Mouse (Mus musculus) hindbrain, postnatal 0 days (tissue): Measurements from ENCODE around the gene Samd14. TPM values are rescaled to one million over a fixed set of nuclear protein-coding genes. Genes with fewer than 3 reads are reported as not detected.

Source experiments
- ATAC-seq: fragments of 200-750 bp; cut with Nextera tagmentation; 2 replicates; pipeline ENCODE4 v1.8.0; 2017; ENCODE audit warnings: mild to moderate bottlenecking, moderate TSS enrichment, moderate library complexity
- DNase-seq: peaks from one replicate; pipeline ENCODE4 v3.0.0-alpha.2; 2015; ENCODE audit warnings: low spot score
- H3K27ac ChIP-seq: fragments of 300-500 bp; sonication (generic); 2 replicates; pipeline ENCODE4 v1.5.1; 2014; ENCODE audit warnings: mild to moderate bottlenecking
- H3K27me3 ChIP-seq: fragments of 300-500 bp; sonication (generic); 2 replicates; pipeline ENCODE4 v1.6.1; 2014; ENCODE audit warnings: low read length, mixed read lengths; ENCODE audit not compliant: insufficient read depth
- H3K36me3 ChIP-seq: fragments of 300-500 bp; sonication (generic); 2 replicates; pipeline ENCODE4 v1.6.1; 2014; ENCODE audit warnings: low read length, mixed read lengths; ENCODE audit not compliant: insufficient read depth
- H3K4me1 ChIP-seq: fragments of 300-500 bp; sonication (generic); 2 replicates; pipeline ENCODE4 v1.6.1; 2014; ENCODE audit warnings: antibody characterized with exemption, low read length, mixed read lengths; ENCODE audit not compliant: insufficient read depth
- H3K4me2 ChIP-seq: fragments of 300-500 bp; sonication (generic); 2 replicates; pipeline ENCODE4 v1.6.1; 2014; ENCODE audit warnings: low read depth, mild to moderate bottlenecking, low read length, moderate library complexity, mixed read lengths
- H3K4me3 ChIP-seq: fragments of 300-500 bp; sonication (generic); 2 replicates; pipeline ENCODE4 v1.5.1; 2014; ENCODE audit warnings: low read length
- H3K9ac ChIP-seq: fragments of 300-500 bp; sonication (generic); replicated peaks from 2 replicates; pipeline ENCODE4 v1.6.1; 2014; ENCODE audit warnings: mild to moderate bottlenecking, low read length, moderate library complexity, mixed read lengths
- H3K9me3 ChIP-seq: fragments of 300-500 bp; sonication (generic); 2 replicates; pipeline ENCODE4 v1.6.1; 2016; ENCODE audit warnings: low read length, mixed read lengths
- CTCF ChIP-seq: IDR thresholded peaks from 2 replicates; pipeline ENCODE4 v1.5.1; 2016; ENCODE audit warnings: antibody characterized with exemption, control low read depth, low read depth
- WGBS: fragments of 180-500 bp; shearing (Covaris S2); extraction: QIAGEN DNeasy Blood & Tissue Kit; methylation state at CpG from one replicate; pipeline ENCODE4 v1.1.7; 2014; 5-methylcytosine and 5-hydroxymethylcytosine counted together
- polyA plus RNA-seq: library from polyadenylated mRNA; unstranded; fragments of >200 nt; fragmentation: Nextera tagmentation; extraction: Ambion mirVana; gene quantifications from 2 replicates; pipeline ENCODE4 v1.2.1, GENCODE M21; 2015
- total RNA-seq: library from RNA; depleted of rRNA; stranded (reverse); fragments of >200 nt; gene quantifications from 2 replicates; pipeline ENCODE4 v1.2.3, GENCODE M21; 2014

Gene Samd14
- total and polyA plus RNA-seq, 2 experiments from 2014 or later, result 137 to 216 TPM

GRCm38 (mm10) chr11:94992754-94993606, 16.7 kb upstream of the Samd14 start:
- Histone ChIP-seq H3K27me3 (no peaks in the 10 kb centered on the region), H3K36me3 (peaks cover 16% of the 10 kb centered on the region), H3K9ac (peak overlapping the region; percentile 85), H3K9me3 (no peaks in the 10 kb centered on the region), H3K27ac (peak overlapping the region; percentile 89; the same call in 1 of the 2 replicates), H3K4me3 (peak overlapping the region; percentile 74), H3K4me2 (peak overlapping the region; percentile 99), H3K4me1 (peaks cover 47% of the 10 kb centered on the region)
- TF ChIP-seq CTCF, result no peak
- under 1% methylated on average over 21 of the region's 22 CpGs for WGBS
- DNase-seq, result peak; percentile 59
- ATAC-seq, result no peak

GRCm38 (mm10) chr11:94994208-94994814, 15.4 kb upstream of the Samd14 start:
- 26% methylated on average over 10 of the region's 10 CpGs for WGBS
- Histone ChIP-seq H3K4me1 (peaks cover 44% of the 10 kb centered on the region), H3K9ac (peak overlapping the region; percentile 85), H3K4me3 (peak overlapping the region; percentile 74), H3K4me2 (peak overlapping the region; percentile 99), H3K27me3 (no peaks in the 10 kb centered on the region), H3K27ac (no peak overlapping the region), H3K36me3 (peaks cover 19% of the 10 kb centered on the region), H3K9me3 (no peaks in the 10 kb centered on the region)
- no peak for TF ChIP-seq CTCF
- ATAC-seq (no peak), DNase-seq (no peak)

- Histone ChIP-seq H3K36me3 (peaks cover 27% of the 10 kb centered on the region), H3K4me2 (peak overlapping the region; percentile 99), H3K4me3 (peak overlapping the region; percentile 74), H3K9ac (peak overlapping the region; percentile 85; the same call in 1 of the 2 replicates), H3K9me3 (no peaks in the 10 kb centered on the region), H3K27ac (no peak overlapping the region), H3K27me3 (no peaks in the 10 kb centered on the region), H3K4me1 (peaks cover 38% of the 10 kb centered on the region)
- ATAC-seq (no peak), DNase-seq (no peak)
- no peak for TF ChIP-seq CTCF
- WGBS, result 78% methylated on average over 11 of the region's 11 CpGs
These were observed 14.5 kb upstream of the Samd14 start for GRCm38 (mm10) chr11:94994947-94995772.

GRCm38 (mm10) chr11:94996101-94996500, 13.6 kb upstream of the Samd14 start:
- Histone ChIP-seq H3K4me1 (peaks cover 39% of the 10 kb centered on the region), H3K27me3 (no peaks in the 10 kb centered on the region), H3K36me3 (peaks cover 28% of the 10 kb centered on the region), H3K4me2 (peak overlapping the region; percentile 99), H3K27ac (no peak overlapping the region), H3K9me3 (no peaks in the 10 kb centered on the region), H3K4me3 (no peak overlapping the region), H3K9ac (peak overlapping the region; percentile 85; the same call in 1 of the 2 replicates)
- DNase-seq (no peak), ATAC-seq (no peak)
- 77% methylated on average over 8 of the region's 8 CpGs for WGBS
- TF ChIP-seq CTCF, result no peak

- Histone ChIP-seq H3K9me3 (no peaks in the 10 kb centered on the region), H3K4me3 (no peak overlapping the region), H3K4me1 (peaks cover 41% of the 10 kb centered on the region), H3K4me2 (no peak overlapping the region), H3K9ac (no peak overlapping the region), H3K27me3 (no peaks in the 10 kb centered on the region), H3K27ac (no peak overlapping the region), H3K36me3 (peaks cover 35% of the 10 kb centered on the region)
- 92% methylated on average over 6 of the region's 6 CpGs for WGBS
- DNase-seq (no peak), ATAC-seq (no peak)
- no peak for TF ChIP-seq CTCF
These were observed 12.7 kb upstream of the Samd14 start for GRCm38 (mm10) chr11:94996984-94997383.

GRCm38 (mm10) chr11:94997596-94997995, 12.1 kb upstream of the Samd14 start:
- WGBS, result 47% methylated on average over 5 of the region's 5 CpGs
- Histone ChIP-seq H3K9me3 (no peaks in the 10 kb centered on the region), H3K27me3 (no peaks in the 10 kb centered on the region), H3K36me3 (peaks cover 41% of the 10 kb centered on the region), H3K4me3 (no peak overlapping the region), H3K4me2 (no peak overlapping the region), H3K4me1 (peaks cover 41% of the 10 kb centered on the region), H3K27ac (no peak overlapping the region), H3K9ac (no peak overlapping the region)
- ATAC-seq, result no peak
- no peak for TF ChIP-seq CTCF
- no peak for DNase-seq
